9 mouse cellular contexts compared by ENCODE assay signal in genomic region chr9:29457976-29458572, GRCm38 (mm10).
DNase-seq lines count a peak whose midpoint lies in the region; ATAC-seq and TF ChIP-seq lines count a peak whose summit lies in the region.
"Had no signal": no experiment of that assay in that cellular context is flagged by ENCODE, and none has a peak within 500 bp of the region (broad histone marks: within the 10 kb centered on the region; RNA-seq: fewer than 3 reads in every experiment).

No protein-coding gene starts in this region.

- peak; percentile 23 for DNase-seq in urinary bladder, postnatal 25 days (ENCODE audit: low spot score)
- no peak for DNase-seq in urinary bladder, postnatal 4 days (ENCODE audit: low spot score in 2 of 2)
- DNase-seq in embryonic facial prominence, embryonic 11.5 days (ENCODE audit: low spot score) = peak; percentile 88

- no peak overlapping the region for H3K27ac ChIP-seq in embryonic facial prominence, embryonic 11.5 days (replicated peaks; ENCODE audit: low read depth, low read length)
- H3K27ac ChIP-seq in heart, embryonic 13.5 days (replicated peaks) = no peak overlapping the region
- no peak overlapping the region for H3K27ac ChIP-seq in kidney, embryonic 16.5 days (ENCODE audit: low read length)
- no peak overlapping the region for H3K27ac ChIP-seq in limb, embryonic 13.5 days
- no peak overlapping the region for H3K27ac ChIP-seq in olfactory bulb, adult 2 months (ENCODE audit: insufficient read depth, low read depth, low read length)
- H3K27ac ChIP-seq: limb, embryonic 15.5 days had no signal

- 11% methylated on average over 5 of the region's 5 CpGs for WGBS in embryonic facial prominence, embryonic 11.5 days
- 13% methylated on average over 5 of the region's 5 CpGs for WGBS in heart, embryonic 13.5 days
- WGBS in kidney, embryonic 16.5 days = 13% methylated on average over 5 of the region's 5 CpGs
- WGBS in limb, embryonic 13.5 days = 10% methylated on average over 5 of the region's 5 CpGs
- 29% methylated on average over 5 of the region's 5 CpGs for WGBS in olfactory bulb, adult 2 months

- TF ChIP-seq CTCF in olfactory bulb, adult 2 months (IDR thresholded peaks at IDR 0.05; ENCODE audit: insufficient read depth, low read depth, low read length) = peak; percentile 62; the same call in 1 of the 2 replicates

- H3K4me1 ChIP-seq in embryonic facial prominence, embryonic 11.5 days (ENCODE audit: control insufficient read depth, insufficient read depth, low read length) = no peaks in the 10 kb centered on the region
- H3K4me1 ChIP-seq in heart, embryonic 13.5 days = peaks cover 18% of the 10 kb centered on the region
- no peaks in the 10 kb centered on the region for H3K4me1 ChIP-seq in kidney, embryonic 16.5 days (ENCODE audit: insufficient read depth, low read length)
- peaks cover 6% of the 10 kb centered on the region; the same call in 1 of the 2 replicates for H3K4me1 ChIP-seq in limb, embryonic 13.5 days
- H3K4me1 ChIP-seq in olfactory bulb, adult 2 months (ENCODE audit: control insufficient read depth, insufficient read depth, low read length) = peaks cover 6% of the 10 kb centered on the region

- H3K9me3 ChIP-seq in embryonic facial prominence, embryonic 11.5 days (replicated peaks; ENCODE audit: control insufficient read depth, low read length) = no peaks in the 10 kb centered on the region
- no peaks in the 10 kb centered on the region for H3K9me3 ChIP-seq in heart, embryonic 13.5 days
- no peaks in the 10 kb centered on the region for H3K9me3 ChIP-seq in kidney, embryonic 16.5 days (ENCODE audit: low read length)
- no peaks in the 10 kb centered on the region for H3K9me3 ChIP-seq in limb, embryonic 13.5 days
- H3K9me3 ChIP-seq: limb, embryonic 15.5 days had no signal

- H3K27me3 ChIP-seq in embryonic facial prominence, embryonic 11.5 days (ENCODE audit: control insufficient read depth, insufficient read depth, low read length) = no peaks in the 10 kb centered on the region
- no peaks in the 10 kb centered on the region for H3K27me3 ChIP-seq in heart, embryonic 13.5 days (replicated peaks)
- H3K27me3 ChIP-seq in kidney, embryonic 16.5 days (ENCODE audit: insufficient read depth, low read length) = no peaks in the 10 kb centered on the region
- peaks cover 39% of the 10 kb centered on the region for H3K27me3 ChIP-seq in limb, embryonic 13.5 days

- TF ChIP-seq POLR2A in olfactory bulb, adult 2 months (IDR thresholded peaks at IDR 0.05; ENCODE audit: insufficient read depth, low read depth, low read length) = no peak

- peak; percentile 72 for ATAC-seq in embryonic facial prominence, embryonic 11.5 days (replicated peaks; ENCODE audit: insufficient number of reproducible peaks, low FRiP score, low TSS enrichment, low read depth)
- ATAC-seq in heart, embryonic 13.5 days (ENCODE audit: extremely low read depth, insufficient number of reproducible peaks, low FRiP score, low TSS enrichment) = no peak
- ATAC-seq in kidney, embryonic 16.5 days (ENCODE audit: low FRiP score, low TSS enrichment) = peak; percentile 87; the same call in 1 of the 2 replicates
- ATAC-seq in limb, embryonic 13.5 days (ENCODE audit: low FRiP score, low read depth) = peak; percentile 75
- ATAC-seq in monocyte, adult 5-6 weeks (replicated peaks; ENCODE audit: insufficient number of reproducible peaks, low FRiP score, low TSS enrichment, poor library complexity, severe bottlenecking) = no peak

- no peak overlapping the region for H3K4me2 ChIP-seq in embryonic facial prominence, embryonic 11.5 days (ENCODE audit: low read depth, low read length)
- peak overlapping the region; percentile 20; the same call in 1 of the 2 replicates for H3K4me2 ChIP-seq in heart, embryonic 13.5 days
- H3K4me2 ChIP-seq in kidney, embryonic 16.5 days (replicated peaks; ENCODE audit: low read depth, low read length) = no peak overlapping the region
- H3K4me2 ChIP-seq in limb, embryonic 13.5 days (replicated peaks) = no peak overlapping the region
- H3K4me2 ChIP-seq: limb, embryonic 15.5 days had no signal

- no peak overlapping the region for H3K9ac ChIP-seq in embryonic facial prominence, embryonic 11.5 days (replicated peaks; ENCODE audit: low read length)
- H3K9ac ChIP-seq in heart, embryonic 13.5 days = 0 out of 2 replicates have a peak overlapping the region, but pooled peaks have one; percentile 47
- H3K9ac ChIP-seq in kidney, embryonic 16.5 days (replicated peaks; ENCODE audit: low read length) = no peak overlapping the region
- H3K9ac ChIP-seq in limb, embryonic 13.5 days = no peak overlapping the region
- H3K9ac ChIP-seq: limb, embryonic 15.5 days had no signal

- no peaks in the 10 kb centered on the region for H3K36me3 ChIP-seq in embryonic facial prominence, embryonic 11.5 days (replicated peaks; ENCODE audit: control insufficient read depth, insufficient read depth, low read depth, low read length)
- H3K36me3 ChIP-seq in heart, embryonic 13.5 days = no peaks in the 10 kb centered on the region
- H3K36me3 ChIP-seq in kidney, embryonic 16.5 days (ENCODE audit: insufficient read depth, low read length) = no peaks in the 10 kb centered on the region
- no peaks in the 10 kb centered on the region for H3K36me3 ChIP-seq in limb, embryonic 13.5 days
- H3K36me3 ChIP-seq: limb, embryonic 15.5 days had no signal

- H3K4me3 ChIP-seq in embryonic facial prominence, embryonic 11.5 days (ENCODE audit: low read depth, low read length) = no peak overlapping the region
- H3K4me3 ChIP-seq in heart, embryonic 13.5 days = no peak overlapping the region
- no peak overlapping the region for H3K4me3 ChIP-seq in kidney, embryonic 16.5 days (ENCODE audit: low read length)
- H3K4me3 ChIP-seq in limb, embryonic 13.5 days = no peak overlapping the region
- H3K4me3 ChIP-seq in olfactory bulb, adult 2 months (ENCODE audit: insufficient read depth, low read depth, low read length) = no peak overlapping the region
- H3K4me3 ChIP-seq: limb, embryonic 15.5 days had no signal

Comparison
In these comparisons a context has a peak if more than half of its experiments do, and no peak if none do; other contexts are left out.
1. DNase-seq: peak in urinary bladder, postnatal 25 days (single experiment) and embryonic facial prominence, embryonic 11.5 days (single experiment); none in urinary bladder, postnatal 4 days (0 of 2).
2. ATAC-seq: peak in embryonic facial prominence, embryonic 11.5 days (single experiment), kidney, embryonic 16.5 days (single experiment) and limb, embryonic 13.5 days (single experiment); none in heart, embryonic 13.5 days (single experiment) and monocyte, adult 5-6 weeks (single experiment).